Mouse (Mus musculus): ENCODE results near the gene Pyroxd2. TPM values are rescaled to one million over a fixed set of nuclear protein-coding genes. Genes with fewer than 3 reads are reported as not detected.

The Pyroxd2 gene
- total RNA-seq (2023): 7.3 and 9.0 TPM in 2 replicates

GRCm38 (mm10) chr19:42752363-42752931 lies at the start of gene Pyroxd2:
Pyroxd2 (minus strand) TSS chr19:42752775.

GRCm38 (mm10) chr19:42779531-42780155 lies 27.1 kb upstream of the Pyroxd2 start, which contains the start of gene Hps1:
Hps1 (minus strand) TSS chr19:42779978.

Other genes starting within 250 kb of the Pyroxd2 start
- 27.4 and 28.5 TPM in 2 replicates for gene R3hcc1l, start 234.0 kb downstream of the Pyroxd2 start, total RNA-seq (2023)
- 0.22 TPM in 1 of 2 replicates, not detected in the other for gene Loxl4, start 140.0 kb downstream of the Pyroxd2 start, total RNA-seq (2023)
- gene Hps1, start 27.2 kb upstream of the Pyroxd2 start, total RNA-seq (2023): 15.6 and 18.0 TPM in 2 replicates